8 mouse cellular contexts compared by ENCODE assay signal in genomic region chr14:20891941-20892402, GRCm38 (mm10). TPM values are rescaled to one million over a fixed set of nuclear protein-coding genes. Genes with fewer than 3 reads are reported as not detected.
DNase-seq lines count a peak whose midpoint lies in the region; ATAC-seq lines count a peak whose summit lies in the region.

No protein-coding gene starts in this region.

- H3K4me1 ChIP-seq in heart, embryonic 14.5 days (ENCODE audit: control insufficient read depth in 2 of 2, insufficient read depth in 2 of 2, low read length in 2 of 2) = peaks cover 3 to 15% of the 10 kb centered on the region in 2 experiments
- peaks cover 15% of the 10 kb centered on the region; the same call in 1 of the 2 replicates for H3K4me1 ChIP-seq in stomach, embryonic 16.5 days (ENCODE audit: control insufficient read depth, insufficient read depth, low read length)

- no peaks in the 10 kb centered on the region for H3K9me3 ChIP-seq in heart, embryonic 14.5 days (ENCODE audit: control insufficient read depth, low read length)
- H3K9me3 ChIP-seq in stomach, embryonic 16.5 days (replicated peaks; ENCODE audit: control insufficient read depth, low read length) = no peaks in the 10 kb centered on the region

- WGBS in heart, embryonic 14.5 days = 33% methylated on average over 9 of the region's 9 CpGs
- WGBS in macrophage (ENCODE audit: missing documents) = 59% methylated on average over 9 of the region's 9 CpGs
- 19% methylated on average over 9 of the region's 9 CpGs for WGBS in stomach, embryonic 16.5 days

- peak; percentile 26 for DNase-seq in gastrocnemius, adult 18-20 months (ENCODE audit: low spot score)
- no peak for DNase-seq in gastrocnemius, postnatal 4 days (ENCODE audit: low spot score in 2 of 2)
- DNase-seq in embryo, embryonic 9.5 days (ENCODE audit: extremely low spot score) = peak; percentile 35
- peak; percentile 17 to 30 for DNase-seq in layer of hippocampus, postnatal 36 days
- DNase-seq in cerebellum, adult 18-20 months = no peak

- H3K4me3 ChIP-seq in heart, embryonic 14.5 days (ENCODE audit: control insufficient read depth in 1 of 2, insufficient read depth in 1 of 2, low read depth in 1 of 2, low read length in 2 of 2) = no peak overlapping the region
- H3K4me3 ChIP-seq in macrophage (ENCODE audit: inconsistent target) = no peak overlapping the region
- H3K4me3 ChIP-seq in stomach, embryonic 16.5 days (replicated peaks; ENCODE audit: low read length) = no peak overlapping the region

- H3K27me3 ChIP-seq in heart, embryonic 14.5 days (ENCODE audit: control insufficient read depth, insufficient read depth, low read length) = no peaks in the 10 kb centered on the region
- no peaks in the 10 kb centered on the region for H3K27me3 ChIP-seq in stomach, embryonic 16.5 days (ENCODE audit: control insufficient read depth, insufficient read depth, low read length)

- peak overlapping the region in 1 of 2 experiments; percentile 62; a peak in 3 of 4 replicates for H3K27ac ChIP-seq in heart, embryonic 14.5 days (replicated peaks in 1 of 2; ENCODE audit: control insufficient read depth in 1 of 2, insufficient read depth in 1 of 2, low read depth in 2 of 2, low read length in 2 of 2)
- peak overlapping the region; percentile 21; the same call in 1 of the 2 replicates for H3K27ac ChIP-seq in macrophage
- H3K27ac ChIP-seq in stomach, embryonic 16.5 days (ENCODE audit: low read length) = peak overlapping the region; percentile 80

- H3K9ac ChIP-seq in heart, embryonic 14.5 days (ENCODE audit: low read length) = peak overlapping the region; percentile 16; the same call in 1 of the 2 replicates
- no peak overlapping the region for H3K9ac ChIP-seq in stomach, embryonic 16.5 days (ENCODE audit: low read length)

- H3K36me3 ChIP-seq in heart, embryonic 14.5 days (ENCODE audit: control insufficient read depth, insufficient read depth, low read length) = no peaks in the 10 kb centered on the region
- H3K36me3 ChIP-seq in macrophage (ENCODE audit: inconsistent target) = no peaks in the 10 kb centered on the region
- H3K36me3 ChIP-seq in stomach, embryonic 16.5 days (ENCODE audit: control insufficient read depth, insufficient read depth, low read length) = no peaks in the 10 kb centered on the region

- H3K4me2 ChIP-seq in heart, embryonic 14.5 days (ENCODE audit: low read length) = peak overlapping the region; percentile 32
- peak overlapping the region; percentile 8; the same call in 1 of the 2 replicates for H3K4me2 ChIP-seq in stomach, embryonic 16.5 days (ENCODE audit: low read depth, low read length)

- H3K79me2 ChIP-seq in macrophage (ENCODE audit: inconsistent target) = no peaks in the 10 kb centered on the region

- ATAC-seq in heart, embryonic 14.5 days (ENCODE audit: insufficient number of reproducible peaks, insufficient read depth, low FRiP score, low read depth) = 0 out of 2 replicates have a peak, but pooled peaks have one; percentile 29
- peak; percentile 82 for ATAC-seq in stomach, embryonic 16.5 days (ENCODE audit: insufficient read depth, low FRiP score)

RNA-seq across cellular contexts. Expression of gene Vcl, which starts 37.2 kb away (rescaled TPM):
- 10 to 100 TPM; 62.3 to 64.9 TPM for total RNA-seq in gastrocnemius, adult 18-20 months (2021)
- total RNA-seq in gastrocnemius, postnatal 4 days (2021) = 100 to 1,000 TPM; 132 to 140 TPM
- polyA plus RNA-seq in heart, embryonic 14.5 days (2014; fragmentation: Nextera tagmentation; extraction: Ambion mirVana) = 100.0 and 113 TPM in 2 replicates
- total RNA-seq in layer of hippocampus, postnatal 36 days (2021) = 10 to 100 TPM; 30.5 to 36.1 TPM
- 100 to 1,000 TPM in 1 of 26 experiments, 10 to 100 TPM in 22, 1 to 10 TPM in 3; 8.6 to 161 (median 39.7) TPM for total RNA-seq in macrophage (2018; cell fraction: chromatin; rRNA removed)
- total RNA-seq in macrophage (2018; cell fraction: cytosol; rRNA removed) = 10 to 100 TPM in 15 of 26 experiments, 1 to 10 TPM in 11; 5.2 to 49.9 (median 19.2) TPM
- total RNA-seq in macrophage (2018; cell fraction: nucleus; rRNA removed) = 10 to 100 TPM in 23 of 26 experiments, 1 to 10 TPM in 3; 7.7 to 65.2 (median 34.0) TPM
- 14.0 to 27.3 TPM (median 15.5 TPM) in 3 replicates for polyA plus RNA-seq in macrophage (2018)
- 108 and 116 TPM in 2 replicates for polyA plus RNA-seq in stomach, embryonic 16.5 days (2015; fragmentation: Nextera tagmentation; extraction: Ambion mirVana)

RNA-seq across cellular contexts. Expression of gene Plau, which starts 55.5 kb away (rescaled TPM):
- total RNA-seq in gastrocnemius, adult 18-20 months (2021) = 10 to 100 TPM; 13.6 to 29.2 TPM
- 10 to 100 TPM; 25.8 to 28.2 TPM for total RNA-seq in gastrocnemius, postnatal 4 days (2021)
- polyA plus RNA-seq in heart, embryonic 14.5 days (2014; fragmentation: Nextera tagmentation; extraction: Ambion mirVana) = 1.5 and 1.7 TPM in 2 replicates
- 1 to 10 TPM; 4.2 to 4.3 TPM for total RNA-seq in layer of hippocampus, postnatal 36 days (2021)
- 100 to 1,000 TPM in 7 of 26 experiments, 10 to 100 TPM in 18, 1 to 10 TPM in 1; 9.6 to 345 (median 38.2) TPM for total RNA-seq in macrophage (2018; cell fraction: chromatin; rRNA removed)
- 100 to 1,000 TPM in 7 of 26 experiments, 10 to 100 TPM in 19; 41.3 to 309 (median 83.1) TPM for total RNA-seq in macrophage (2018; cell fraction: cytosol; rRNA removed)
- 100 to 1,000 TPM in 13 of 26 experiments, 10 to 100 TPM in 13; 32.6 to 727 (median 100) TPM for total RNA-seq in macrophage (2018; cell fraction: nucleus; rRNA removed)
- 44.2 to 693 TPM (median 52.7 TPM) in 3 replicates for polyA plus RNA-seq in macrophage (2018)
- 1.9 and 2.8 TPM in 2 replicates for polyA plus RNA-seq in stomach, embryonic 16.5 days (2015; fragmentation: Nextera tagmentation; extraction: Ambion mirVana)

Comparison
In these comparisons a context has a peak if more than half of its experiments do, and no peak if none do; other contexts are left out.
1. DNase-seq: peak in gastrocnemius, adult 18-20 months (single experiment), embryo, embryonic 9.5 days (single experiment) and layer of hippocampus, postnatal 36 days (2 of 2); none in gastrocnemius, postnatal 4 days (0 of 2) and cerebellum, adult 18-20 months (0 of 2).